Mouse (Mus musculus): Measurements from ENCODE around the gene Tmem43. TPM values are rescaled to one million over a fixed set of nuclear protein-coding genes. Genes with fewer than 3 reads are reported as not detected.

The Tmem43 gene
- total RNA-seq, 2 experiments from 2014 or later = 23.2 to 27.0 TPM

DNA sequence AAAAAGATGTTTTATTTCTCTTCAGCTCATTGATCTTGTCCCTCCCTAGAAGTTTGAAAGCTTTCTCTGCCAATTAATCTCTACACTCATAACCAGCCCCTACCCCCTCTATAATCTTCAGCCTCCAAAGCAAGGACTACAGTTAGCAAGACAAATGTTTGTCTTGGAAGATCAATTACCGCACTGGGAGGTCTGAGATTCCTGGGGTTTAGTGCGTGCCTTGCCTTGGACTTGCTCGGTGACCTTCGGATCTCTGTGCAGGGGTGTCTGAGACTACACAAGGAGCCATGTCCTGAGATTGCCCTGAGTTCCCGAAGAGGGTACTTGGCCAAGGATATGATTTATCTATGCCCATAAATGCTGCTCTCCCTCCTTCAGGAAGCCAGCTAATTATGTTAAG, 59.9 kb downstream of the Tmem43 start:
- no peak for DNase-seq (ENCODE audit: low spot score)

DNA sequence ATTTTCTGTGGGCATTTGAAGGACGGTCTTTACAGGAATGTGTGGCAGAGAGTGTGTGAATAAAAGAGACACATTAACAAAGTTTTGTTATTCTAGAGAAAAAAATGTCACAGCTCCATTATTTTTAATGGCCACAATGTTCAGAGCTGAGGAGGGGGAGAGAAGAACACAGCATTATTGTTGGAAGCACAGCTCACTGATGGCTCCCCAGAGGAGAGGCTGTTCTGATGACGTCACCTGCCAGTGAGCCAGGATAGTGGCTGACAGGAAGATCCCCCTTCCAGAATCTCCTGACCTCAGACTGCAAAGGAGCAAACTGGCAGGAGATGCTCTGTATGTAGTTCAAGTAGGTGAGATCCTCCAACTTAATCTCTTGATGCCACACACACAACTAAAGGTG, 60.3 kb downstream of the Tmem43 start:
- no peak for DNase-seq (ENCODE audit: low spot score)

DNA sequence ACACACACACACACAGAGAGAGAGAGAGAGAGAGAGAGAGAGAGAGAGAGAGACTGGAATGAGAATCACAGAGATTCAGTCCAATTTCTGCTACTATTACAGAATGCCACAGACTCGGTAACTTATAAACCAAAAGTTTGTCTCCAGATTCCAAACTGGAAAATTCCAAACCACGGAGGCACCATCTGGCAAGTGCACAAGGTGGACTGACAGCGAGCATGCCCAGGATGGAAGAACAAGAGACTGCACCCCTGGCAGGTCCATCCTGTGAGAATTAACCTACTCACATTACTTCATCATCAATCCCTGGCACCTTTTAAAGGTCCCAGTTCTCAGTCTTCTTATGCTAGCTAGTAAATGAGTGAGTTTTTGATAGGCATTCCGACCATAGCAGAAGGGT, 60.8 kb downstream of the Tmem43 start:
- DNase-seq (ENCODE audit: low spot score) = no peak

DNA sequence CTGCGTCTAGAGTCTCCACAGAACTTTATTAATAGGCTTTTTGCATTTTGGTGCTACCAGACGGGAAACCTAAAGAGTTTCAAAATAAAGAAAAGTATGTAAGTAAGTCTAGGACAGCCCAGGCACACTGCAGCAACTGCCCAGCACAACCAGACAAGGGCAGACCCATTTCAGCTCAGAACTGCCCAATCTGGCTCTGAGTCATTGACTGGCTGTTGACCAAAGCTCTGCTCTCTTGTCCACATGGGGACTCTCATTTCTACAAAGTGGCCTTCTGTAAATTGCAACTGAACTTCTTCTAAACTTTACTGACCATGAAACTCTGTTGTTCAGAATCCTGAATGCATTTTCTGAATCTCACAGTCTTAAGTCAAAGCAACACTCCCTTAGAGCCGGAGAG, 61.7 kb downstream of the Tmem43 start:
- DNase-seq (ENCODE audit: low spot score) = no peak

- DNase-seq (ENCODE audit: low spot score) = no peak
Observed at GRCm38 (mm10) chr6:91536047-91536765, 62.7 kb downstream of the Tmem43 start.

Other genes starting within 250 kb of the Tmem43 start
- gene Wnt7a, start 62.3 kb upstream of the Tmem43 start, total RNA-seq (2021) = not detected
- gene Chchd4, start 157 bp upstream of the Tmem43 start, total RNA-seq (2021) = 10 to 100 TPM in 1 of 2 experiments, 1 to 10 TPM in 1; 8.9 to 10.7 TPM
- 1 to 10 TPM; 8.1 to 9.0 TPM for gene Xpc, start 42.2 kb downstream of the Tmem43 start, total RNA-seq (2021)
- 10 to 100 TPM; 26.4 to 31.0 TPM for gene Lsm3, start 42.2 kb downstream of the Tmem43 start, total RNA-seq (2021)
- gene Slc6a6, start 210.3 kb downstream of the Tmem43 start, total RNA-seq (2021) = 10 to 100 TPM; 51.2 to 80.6 TPM

Measured in gastrocnemius, adult 18-20 months (tissue).